Mouse (Mus musculus) myocyte (in vitro differentiated cells): ENCODE measurements around the gene Mill2. TPM values are rescaled to one million over a fixed set of nuclear protein-coding genes. Genes with fewer than 3 reads are reported as not detected.

ENCODE experiments used
- H3K27me3 ChIP-seq: one replicate; pipeline ENCODE4 v1.6.1; 2011; ENCODE audit not compliant: control insufficient read depth, insufficient read depth, insufficient read length
- H3K36me3 ChIP-seq: one replicate; pipeline ENCODE4 v1.6.1; 2011; ENCODE audit not compliant: control insufficient read depth, insufficient read depth
- H3K4me2 ChIP-seq: one replicate; pipeline ENCODE4 v1.6.1; 2011; ENCODE audit warnings: low read depth, control low read depth
- H3K4me3 ChIP-seq: one replicate; pipeline ENCODE4 v1.5.1; 2011; ENCODE audit warnings: mild to moderate bottlenecking, control low read depth, moderate library complexity
- H3K79me2 ChIP-seq: one replicate; pipeline ENCODE4 v1.6.1; 2011; ENCODE audit not compliant: control insufficient read depth, insufficient read depth
- H3ac ChIP-seq: one replicate; pipeline ENCODE4 v1.6.1; 2011; ENCODE audit not compliant: control insufficient read depth, insufficient read length
- CEBPB ChIP-seq: IDR thresholded peaks from 2 replicates; pipeline ENCODE4 v1.6.1; 2011; ENCODE audit warnings: mild to moderate bottlenecking, moderate library complexity; ENCODE audit not compliant: poor library complexity, insufficient read depth, severe bottlenecking
- E2F4 ChIP-seq: IDR thresholded peaks from one replicate; pipeline ENCODE4 v1.6.1; 2011; ENCODE audit warnings: mild to moderate bottlenecking, control low read depth, moderate library complexity; ENCODE audit not compliant: insufficient read depth
- MAX ChIP-seq: IDR thresholded peaks from one replicate; pipeline ENCODE4 v1.6.1; 2011; ENCODE audit warnings: low read depth, mild to moderate bottlenecking, control low read depth
- MYOD1 ChIP-seq, 3 experiments: IDR thresholded peaks; one replicate each; pipeline ENCODE4 v1.6.1; 2011; ENCODE audit warnings: control low read depth in 2 of 3, low read depth in 2 of 3, mild to moderate bottlenecking in 2 of 3, moderate library complexity in 1 of 3; ENCODE audit not compliant: insufficient read length in 2 of 3, control insufficient read depth in 1 of 3
- MYOG ChIP-seq, 3 experiments: IDR thresholded peaks; one replicate each; pipeline ENCODE4 v1.6.1; 2011; ENCODE audit warnings: control low read depth in 2 of 3, low read depth in 2 of 3, mild to moderate bottlenecking in 2 of 3; ENCODE audit not compliant: insufficient read length in 2 of 3, control insufficient read depth in 1 of 3, insufficient read depth in 1 of 3
- POLR2A ChIP-seq: IDR thresholded peaks from one replicate; pipeline ENCODE4 v1.6.1; 2011; ENCODE audit warnings: low read depth, mild to moderate bottlenecking, control low read depth, moderate library complexity; ENCODE audit not compliant: insufficient read length
- POLR2AphosphoS2 ChIP-seq: IDR thresholded peaks from one replicate; pipeline ENCODE4 v1.6.1; 2011; ENCODE audit warnings: low read depth, control low read depth; ENCODE audit not compliant: insufficient read length
- REST ChIP-seq: IDR thresholded peaks from one replicate; pipeline ENCODE4 v1.6.1; 2011; ENCODE audit warnings: mild to moderate bottlenecking, control low read depth, moderate library complexity; ENCODE audit not compliant: insufficient read depth, insufficient read length
- SRF ChIP-seq: IDR thresholded peaks from one replicate; pipeline ENCODE4 v1.6.1; 2011; ENCODE audit warnings: low read depth; ENCODE audit not compliant: control insufficient read depth, insufficient read length
- TCF12 ChIP-seq: IDR thresholded peaks from one replicate; pipeline ENCODE4 v1.6.1; 2011; ENCODE audit warnings: mild to moderate bottlenecking, control low read depth; ENCODE audit not compliant: poor library complexity, insufficient read depth, severe bottlenecking
- TCF3 ChIP-seq: IDR thresholded peaks from one replicate; pipeline ENCODE4 v1.6.1; 2011; ENCODE audit warnings: low read depth, control low read depth; ENCODE audit not compliant: insufficient read length
- USF1 ChIP-seq: IDR thresholded peaks from one replicate; pipeline ENCODE4 v1.6.1; 2011; ENCODE audit warnings: low read depth, mild to moderate bottlenecking, control low read depth, moderate library complexity
- polyA plus RNA-seq: library from polyadenylated mRNA; unstranded; fragments of >200 nt; fragmentation: generic; extraction: Trizol; gene quantifications from one replicate; pipeline ENCODE4 v1.2.1, GENCODE M21; 2012; ENCODE audit warnings: missing spikeins

Mill2 gene
- polyA plus RNA-seq, 1 experiment = 0.24 TPM

DNA sequence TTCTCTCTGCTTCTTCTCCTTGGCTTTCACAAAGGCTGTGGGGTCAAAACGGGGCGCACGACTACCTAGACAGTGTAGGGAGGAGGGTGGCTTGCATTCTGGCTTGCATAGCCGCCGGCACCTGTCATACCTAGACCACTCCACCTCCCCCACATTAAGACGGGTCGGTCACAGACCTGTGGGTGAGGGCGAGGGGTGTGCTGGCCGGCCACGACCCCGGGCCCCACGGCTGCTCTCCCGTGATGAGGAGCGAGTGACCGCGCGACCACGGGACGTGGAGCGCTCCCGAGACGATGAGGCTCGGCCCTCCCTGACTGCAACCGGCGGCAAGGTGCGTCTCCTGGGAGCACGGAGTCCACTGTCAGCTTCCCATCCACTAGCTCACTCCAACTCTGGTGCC, 53.2 kb downstream of the Mill2 start:
- H3K36me3 ChIP-seq = no peaks in the 10 kb centered on the region
- no peaks in the 10 kb centered on the region for H3K79me2 ChIP-seq
- no peak overlapping the region for H3ac ChIP-seq
- no peaks in the 10 kb centered on the region for H3K27me3 ChIP-seq
- no peak for TF ChIP-seq POLR2A
- no peak for TF ChIP-seq POLR2AphosphoS2
- no peak overlapping the region for H3K4me2 ChIP-seq
- no peak overlapping the region for H3K4me3 ChIP-seq

DNA sequence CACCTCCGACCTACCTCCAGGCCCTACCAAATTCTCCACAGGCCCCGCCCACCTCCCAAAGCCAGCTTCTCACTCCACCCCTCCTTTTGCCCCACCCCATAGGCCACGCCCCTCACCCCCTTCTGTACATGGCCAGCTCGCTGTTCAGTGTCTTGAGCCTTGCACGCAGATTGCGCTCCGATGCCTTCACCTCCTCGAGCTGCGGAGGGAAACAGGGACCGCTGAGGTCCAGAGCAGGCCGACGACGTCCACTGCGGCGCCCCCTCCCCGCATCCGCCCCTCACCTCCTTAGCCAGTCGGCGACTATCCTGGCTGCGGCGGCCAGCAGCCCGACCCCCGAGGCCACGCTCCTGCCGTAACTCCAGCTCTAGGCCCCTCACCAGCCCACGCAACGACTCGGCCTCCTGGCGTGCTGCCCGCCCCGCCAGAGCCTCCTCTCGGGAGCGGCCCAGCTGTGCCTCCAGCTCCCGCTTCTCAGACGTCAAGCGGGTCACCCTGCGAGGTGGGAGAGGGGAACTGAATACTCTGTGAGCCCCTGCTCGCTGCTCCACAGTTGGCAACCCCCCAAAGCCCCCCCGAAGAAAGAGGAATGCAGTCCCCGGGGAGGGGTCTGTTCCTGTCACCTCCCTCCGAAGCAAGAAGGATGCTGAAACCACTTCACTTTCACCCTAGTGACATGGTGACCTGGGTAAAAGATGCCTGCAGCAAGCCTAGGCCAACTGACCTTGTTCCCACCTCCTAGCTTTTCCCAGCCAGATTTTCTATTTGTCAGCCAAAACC, 54.1 kb downstream of the Mill2 start:
- Histone ChIP-seq H3K4me3 (peak overlapping the region; percentile 9), H3K36me3 (no peaks in the 10 kb centered on the region), H3K27me3 (no peaks in the 10 kb centered on the region), H3K4me2 (peak overlapping the region; percentile 70), H3K79me2 (no peaks in the 10 kb centered on the region), H3ac (peak overlapping the region; percentile 25)
- TF ChIP-seq POLR2A = peak; percentile 63
- no peak for TF ChIP-seq SRF
- peak in 1 of 3 experiments; percentile 7 for TF ChIP-seq MYOG (IDR thresholded peaks at IDR 0.05; ENCODE audit: control insufficient read depth in 1 of 3, insufficient read depth in 1 of 3, insufficient read length in 2 of 3, low read depth in 2 of 3)
- peak; percentile 59 for TF ChIP-seq POLR2AphosphoS2
- no peak for TF ChIP-seq MAX
- no peak for TF ChIP-seq REST

DNA sequence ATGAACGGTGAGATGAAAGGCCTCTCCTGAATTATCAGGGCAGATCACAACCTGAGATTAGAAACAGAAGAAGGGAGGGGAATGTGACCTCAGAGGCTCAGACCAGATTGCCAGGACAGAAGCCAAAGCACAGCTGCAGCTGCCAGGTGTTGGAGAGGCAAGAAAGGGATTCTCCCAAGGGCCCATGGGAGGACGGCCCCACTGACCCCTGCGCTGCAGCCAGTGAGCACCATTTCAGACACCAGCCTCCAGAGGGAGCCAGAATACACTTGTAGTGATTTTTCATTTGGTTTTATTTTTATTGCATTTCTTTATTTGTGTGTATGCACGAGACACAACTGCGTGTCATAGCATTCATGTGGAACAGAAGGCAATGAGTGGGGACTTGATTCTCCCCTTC, 56.8 kb downstream of the Mill2 start:
- no peaks in the 10 kb centered on the region for H3K79me2 ChIP-seq
- no peaks in the 10 kb centered on the region for H3K27me3 ChIP-seq
- H3ac ChIP-seq = no peak overlapping the region
- H3K4me2 ChIP-seq = no peak overlapping the region
- no peaks in the 10 kb centered on the region for H3K36me3 ChIP-seq
- H3K4me3 ChIP-seq = no peak overlapping the region
- TF ChIP-seq MAX (no peak), TCF12 (no peak)

DNA sequence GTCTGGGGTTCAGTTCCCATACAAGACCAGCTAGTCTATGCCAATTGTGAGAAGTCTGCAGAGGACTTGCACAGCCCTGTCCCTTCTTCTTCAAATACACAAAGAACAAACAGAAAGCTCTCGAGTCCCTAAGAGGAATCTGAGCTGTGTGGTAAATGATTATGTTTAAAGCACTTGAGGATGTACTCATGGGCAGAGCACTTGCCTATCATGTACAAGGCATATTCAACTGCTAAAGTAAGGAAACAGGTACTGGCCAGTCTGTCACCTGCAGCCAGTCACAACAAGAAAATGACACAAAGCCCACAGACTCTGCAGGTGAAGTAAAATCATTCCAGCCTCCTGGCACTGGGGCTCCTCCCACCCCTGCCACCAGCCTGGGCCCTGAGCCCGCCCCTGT, 60.7 kb downstream of the Mill2 start:
- no peaks in the 10 kb centered on the region for H3K27me3 ChIP-seq
- H3K4me3 ChIP-seq = no peak overlapping the region
- H3ac ChIP-seq = no peak overlapping the region
- H3K36me3 ChIP-seq = no peaks in the 10 kb centered on the region
- TF ChIP-seq TCF12 (no peak), SRF (no peak), USF1 (no peak)
- no peak overlapping the region for H3K4me2 ChIP-seq
- no peaks in the 10 kb centered on the region for H3K79me2 ChIP-seq

DNA sequence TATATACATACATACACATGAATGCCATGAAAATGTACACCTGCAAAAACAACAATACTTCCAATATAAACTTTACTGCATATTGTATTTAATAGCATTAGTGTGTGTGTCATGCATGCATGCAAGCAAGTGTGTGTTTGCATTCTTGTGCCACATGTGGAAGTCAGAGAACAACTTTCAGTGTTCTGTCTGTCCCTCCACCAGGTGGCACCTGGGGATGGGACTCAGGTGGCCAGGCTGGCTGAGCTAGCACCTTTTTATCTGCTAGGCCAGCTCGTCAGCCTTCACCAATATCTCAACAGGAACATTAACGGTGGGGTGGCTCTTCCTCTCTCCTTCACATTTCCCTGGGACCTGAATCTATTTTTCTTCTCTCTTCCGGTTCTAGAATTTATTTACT, 62.7 kb downstream of the Mill2 start:
- Histone ChIP-seq H3K27me3 (no peaks in the 10 kb centered on the region), H3K36me3 (no peaks in the 10 kb centered on the region), H3K4me3 (no peak overlapping the region), H3K79me2 (no peaks in the 10 kb centered on the region), H3K4me2 (no peak overlapping the region), H3ac (no peak overlapping the region)
- TF ChIP-seq POLR2A (no peak), TCF3 (no peak), SRF (no peak), E2F4 (no peak), REST (no peak), TCF12 (no peak), POLR2AphosphoS2 (no peak), MAX (no peak), MYOD1 (IDR thresholded peaks at IDR 0.05; ENCODE audit: control insufficient read depth in 1 of 3, insufficient read length in 2 of 3, low read depth in 2 of 3) (no peak), MYOG (IDR thresholded peaks at IDR 0.05; ENCODE audit: control insufficient read depth in 1 of 3, insufficient read depth in 1 of 3, insufficient read length in 2 of 3, low read depth in 2 of 3) (no peak), CEBPB (no peak), USF1 (no peak)

DNA sequence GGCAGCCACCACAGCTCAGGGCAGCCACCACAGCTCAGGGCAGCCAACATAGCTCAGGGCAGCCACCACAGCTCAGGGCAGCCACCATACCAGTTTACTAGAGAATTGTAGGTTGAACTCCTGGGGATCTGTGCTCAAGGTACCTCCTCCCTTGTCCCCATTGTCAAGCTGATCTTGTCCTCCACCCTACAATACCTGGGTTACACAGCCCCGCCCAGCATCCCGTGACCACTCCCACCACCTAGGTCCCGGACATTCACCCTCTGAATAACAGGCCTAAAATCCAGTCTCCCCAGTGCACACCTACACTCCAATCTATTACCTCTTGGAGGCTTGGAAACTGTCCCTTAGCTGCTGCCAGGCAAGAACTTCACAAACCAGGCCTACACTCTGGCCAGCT, 65.2 kb downstream of the Mill2 start:
- no peak overlapping the region for H3K4me3 ChIP-seq
- no peaks in the 10 kb centered on the region for H3K36me3 ChIP-seq
- no peak overlapping the region for H3ac ChIP-seq
- H3K27me3 ChIP-seq = no peaks in the 10 kb centered on the region
- peaks cover 5% of the 10 kb centered on the region for H3K79me2 ChIP-seq
- TF ChIP-seq REST (no peak), CEBPB (no peak), TCF12 (no peak), SRF (no peak), MYOD1 (IDR thresholded peaks at IDR 0.05; ENCODE audit: control insufficient read depth in 1 of 3, insufficient read length in 2 of 3, low read depth in 2 of 3) (no peak), TCF3 (no peak), POLR2A (no peak), POLR2AphosphoS2 (no peak), MYOG (IDR thresholded peaks at IDR 0.05; ENCODE audit: control insufficient read depth in 1 of 3, insufficient read depth in 1 of 3, insufficient read length in 2 of 3, low read depth in 2 of 3) (no peak), USF1 (no peak), E2F4 (no peak), MAX (no peak)
- H3K4me2 ChIP-seq = no peak overlapping the region
